Mouse (Mus musculus): ENCODE measurements around the gene Gsg1l. TPM values are rescaled to one million over a fixed set of nuclear protein-coding genes. Genes with fewer than 3 reads are reported as not detected.

The Gsg1l gene
- polyA plus RNA-seq, 1 experiment: 47.9 TPM

DNA sequence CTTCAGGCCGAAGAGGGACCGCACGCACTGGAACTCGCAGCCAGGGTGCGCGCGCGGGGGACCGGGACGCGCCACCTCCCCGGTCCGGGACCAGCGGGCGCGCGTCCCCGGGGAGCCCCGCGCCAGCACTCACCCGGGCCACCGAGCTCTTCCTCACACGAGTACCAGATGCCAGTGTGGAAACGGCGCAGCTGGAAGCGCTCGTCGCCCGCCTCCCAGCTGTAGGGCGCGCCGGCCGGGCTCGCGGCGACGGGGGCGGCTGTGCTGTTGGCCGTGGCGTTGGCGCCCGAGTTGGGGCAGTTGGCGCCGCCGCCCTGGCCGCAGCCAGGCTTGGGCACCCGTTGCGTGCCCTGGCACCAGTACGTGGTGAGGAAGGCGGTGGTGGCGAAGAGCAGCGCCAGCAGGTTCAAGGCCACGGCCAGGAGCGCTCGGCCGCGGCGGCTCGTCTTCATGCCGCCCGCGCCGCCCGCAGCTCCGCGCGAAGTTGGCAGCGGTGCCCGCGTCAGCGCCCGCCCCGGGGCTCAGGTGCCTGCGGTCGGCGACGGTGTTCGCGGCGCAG lies 405 bp downstream of the Gsg1l start:
- DNase-seq (ENCODE audit: extremely low spot score in 1 of 2, low spot score in 1 of 2): no peak

DNA sequence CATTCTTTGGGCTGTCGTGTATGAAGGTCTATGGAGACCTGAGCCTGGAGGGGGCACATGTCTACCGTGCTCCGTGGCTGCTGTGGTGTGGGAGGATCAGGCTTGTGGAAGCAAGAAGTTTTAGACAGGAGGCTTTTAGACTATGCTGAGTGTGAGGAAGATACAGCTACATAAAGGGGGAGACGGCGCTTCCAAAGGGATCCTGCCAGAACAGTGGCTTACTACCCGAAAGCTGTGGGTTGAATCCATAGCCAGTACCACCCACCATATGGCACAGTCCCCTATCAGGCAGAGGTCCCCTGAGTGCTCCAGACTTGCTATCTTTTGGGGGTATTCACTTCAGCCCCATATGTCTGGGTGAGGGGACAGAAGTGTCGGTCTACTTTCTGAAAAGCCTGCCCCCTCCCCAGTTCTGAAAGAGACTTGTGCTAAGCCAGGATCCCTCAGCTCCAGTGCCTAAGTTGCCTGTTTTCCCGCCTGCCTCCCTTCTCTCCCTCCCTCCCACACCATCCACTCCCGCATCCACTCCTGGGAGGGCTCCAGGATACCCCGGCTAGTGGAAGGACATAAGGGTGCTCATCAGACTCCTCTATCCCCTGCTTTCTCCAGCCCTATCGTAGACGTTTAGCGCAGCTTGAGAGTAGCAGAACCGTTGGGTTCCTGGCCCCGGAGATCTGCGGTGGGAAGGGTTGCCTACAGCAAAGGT lies 1.1 kb downstream of the Gsg1l start:
- peak in 1 of 2 experiments; percentile 55 for DNase-seq (ENCODE audit: extremely low spot score in 1 of 2, low spot score in 1 of 2)

- DNase-seq (ENCODE audit: extremely low spot score in 1 of 2, low spot score in 1 of 2): no peak
Observed at GRCm38 (mm10) chr7:126076935-126077334, 5.3 kb downstream of the Gsg1l start.

DNA sequence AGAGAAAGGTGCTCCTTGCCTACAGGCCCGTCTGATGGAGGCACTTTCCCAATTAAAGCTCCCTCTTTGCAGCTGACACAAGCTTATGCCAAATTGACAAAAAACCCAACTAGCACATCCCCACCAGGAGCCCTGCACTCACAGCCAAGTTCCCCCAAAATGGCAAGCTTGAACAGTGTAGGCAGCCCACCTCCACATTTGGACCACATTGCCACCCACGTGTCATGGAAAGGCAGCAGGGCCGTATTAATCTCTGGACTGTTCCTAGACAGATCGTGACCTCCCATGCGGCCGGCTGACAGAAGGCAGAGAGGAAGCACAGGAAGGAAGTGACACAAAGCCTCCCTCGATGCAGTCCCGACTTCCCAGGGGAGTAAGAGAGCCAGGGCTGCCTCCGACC lies 7.2 kb downstream of the Gsg1l start:
- DNase-seq (ENCODE audit: extremely low spot score in 1 of 2, low spot score in 1 of 2): no peak

GRCm38 (mm10) chr7:126070321-126070720 lies 11.9 kb downstream of the Gsg1l start:
- DNase-seq (ENCODE audit: extremely low spot score in 1 of 2, low spot score in 1 of 2): no peak

GRCm38 (mm10) chr7:126066777-126067176 lies 15.4 kb downstream of the Gsg1l start:
- peak in 1 of 2 experiments; percentile 79 for DNase-seq (ENCODE audit: extremely low spot score in 1 of 2, low spot score in 1 of 2)

DNA sequence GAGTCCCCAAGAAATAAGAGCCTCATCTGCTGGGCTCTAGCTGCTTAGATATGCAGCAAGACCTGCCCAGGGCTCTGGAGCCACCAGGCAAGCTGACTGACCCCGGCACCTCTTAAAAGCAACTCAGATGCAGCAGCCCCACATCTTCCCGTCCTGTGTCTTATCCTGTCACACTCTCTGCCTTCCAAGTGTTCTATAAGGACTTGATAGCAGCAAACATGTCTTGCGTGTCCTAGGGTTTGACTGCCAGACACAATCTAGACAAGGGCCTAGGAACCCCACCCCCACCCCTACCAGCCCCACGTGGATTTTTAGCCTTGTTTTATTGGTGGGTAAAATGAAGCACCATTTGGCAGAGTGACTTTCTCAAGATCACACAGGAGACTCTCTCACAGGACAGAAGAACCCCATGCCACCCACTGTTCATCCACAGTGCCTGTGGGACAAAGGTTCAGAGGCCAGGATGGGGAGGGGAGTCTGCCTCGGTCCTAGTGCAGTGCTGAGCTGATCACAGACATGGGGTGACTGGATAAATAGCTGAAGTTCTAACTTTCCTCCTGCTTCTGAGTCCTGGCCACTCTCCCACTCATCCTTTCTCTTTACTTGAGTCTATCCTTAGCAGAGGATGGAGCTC lies 16.9 kb downstream of the Gsg1l start:
- DNase-seq (ENCODE audit: extremely low spot score in 1 of 2, low spot score in 1 of 2): no peak

- DNase-seq (ENCODE audit: extremely low spot score in 1 of 2, low spot score in 1 of 2): no peak
Observed at GRCm38 (mm10) chr7:126062228-126062627, 20.0 kb downstream of the Gsg1l start.

DNA sequence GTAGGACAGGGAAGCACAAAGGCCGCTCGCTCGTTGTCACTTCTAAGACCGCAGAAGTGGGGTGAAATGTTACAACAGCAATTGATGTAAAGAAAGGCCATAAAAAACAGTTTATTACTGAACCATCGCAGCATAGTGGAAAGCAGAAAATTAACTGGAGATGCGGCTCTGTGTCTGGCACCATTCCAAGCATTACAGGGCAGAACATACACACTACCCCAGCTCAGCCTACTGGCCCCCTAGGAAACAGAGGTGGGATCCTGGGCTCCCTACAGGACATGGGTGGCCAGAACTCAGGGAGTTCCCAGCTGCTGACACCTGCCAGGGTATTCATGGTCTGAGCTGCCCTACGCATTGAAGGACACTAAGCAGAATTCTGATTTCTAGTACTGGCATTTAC lies 23.3 kb downstream of the Gsg1l start:
- no peak for DNase-seq (ENCODE audit: extremely low spot score in 1 of 2, low spot score in 1 of 2)

DNA sequence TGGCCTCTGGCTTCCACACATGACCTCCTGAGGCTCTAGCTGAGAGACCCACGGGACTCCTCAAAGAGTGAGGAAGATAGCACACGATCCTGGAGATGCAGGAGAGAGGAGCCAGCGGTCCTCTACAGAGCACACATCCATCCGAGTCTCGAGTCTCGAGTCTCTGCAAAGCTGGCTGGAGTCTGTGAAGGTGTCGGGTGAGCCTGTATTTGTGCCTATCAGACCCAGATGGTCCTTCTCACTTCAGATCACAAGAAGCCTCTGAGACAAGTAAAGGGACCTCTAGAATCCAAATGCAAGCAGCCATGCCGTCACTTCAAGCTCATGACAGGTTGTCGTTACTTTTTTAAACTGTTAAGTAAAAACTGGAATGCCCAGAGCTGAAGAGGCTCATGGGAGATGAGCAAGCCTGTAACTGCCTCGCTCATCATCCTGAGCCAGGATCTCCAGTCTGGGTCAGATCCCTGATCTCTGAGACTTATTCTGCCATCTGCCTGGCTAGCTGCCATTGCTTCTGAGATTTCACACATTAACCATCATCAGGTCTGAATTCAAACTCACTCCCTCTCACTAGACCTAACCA lies 24.8 kb downstream of the Gsg1l start:
- DNase-seq (ENCODE audit: extremely low spot score in 1 of 2, low spot score in 1 of 2): no peak

DNA sequence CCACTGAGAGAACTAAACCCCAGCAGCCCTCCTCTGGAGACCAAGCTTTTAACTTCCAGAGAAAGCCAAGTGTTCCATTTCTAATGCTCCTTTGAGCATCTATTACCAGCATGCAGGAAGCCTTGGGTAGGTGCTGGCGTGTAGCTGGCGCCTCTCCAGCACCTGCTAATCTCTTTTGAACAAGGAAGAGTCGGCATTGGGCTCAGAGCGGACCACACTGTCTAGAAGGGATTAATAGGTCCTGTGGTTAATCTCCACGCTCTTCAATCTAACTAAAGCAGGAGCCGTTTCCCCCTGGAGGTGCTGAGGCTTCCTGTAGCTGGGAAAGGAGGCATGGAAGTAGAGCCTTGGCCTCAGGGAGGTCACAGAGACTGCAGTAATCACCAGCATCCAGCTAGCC lies 27.6 kb downstream of the Gsg1l start:
- no peak for DNase-seq (ENCODE audit: extremely low spot score in 1 of 2, low spot score in 1 of 2)

DNA sequence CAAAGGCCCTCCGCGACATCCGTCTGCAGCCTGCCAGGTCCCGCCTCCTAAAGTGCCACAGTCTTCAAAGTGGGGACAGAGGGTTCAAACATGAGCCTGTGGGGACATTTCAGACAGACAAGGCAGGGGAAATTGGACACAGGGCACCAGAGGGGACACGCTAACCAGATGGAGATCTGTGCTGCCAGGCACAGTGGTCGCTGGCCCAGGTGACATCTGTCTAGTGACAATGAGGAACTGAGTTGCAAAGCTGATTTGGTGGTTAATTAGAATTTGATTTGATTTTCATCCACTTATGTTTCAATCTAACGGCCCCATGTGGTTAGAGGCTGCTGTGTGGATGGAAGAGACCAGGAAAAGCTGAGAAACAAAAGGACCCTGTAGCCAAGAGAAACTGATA lies 28.6 kb downstream of the Gsg1l start:
- no peak for DNase-seq (ENCODE audit: extremely low spot score in 1 of 2, low spot score in 1 of 2)

DNA sequence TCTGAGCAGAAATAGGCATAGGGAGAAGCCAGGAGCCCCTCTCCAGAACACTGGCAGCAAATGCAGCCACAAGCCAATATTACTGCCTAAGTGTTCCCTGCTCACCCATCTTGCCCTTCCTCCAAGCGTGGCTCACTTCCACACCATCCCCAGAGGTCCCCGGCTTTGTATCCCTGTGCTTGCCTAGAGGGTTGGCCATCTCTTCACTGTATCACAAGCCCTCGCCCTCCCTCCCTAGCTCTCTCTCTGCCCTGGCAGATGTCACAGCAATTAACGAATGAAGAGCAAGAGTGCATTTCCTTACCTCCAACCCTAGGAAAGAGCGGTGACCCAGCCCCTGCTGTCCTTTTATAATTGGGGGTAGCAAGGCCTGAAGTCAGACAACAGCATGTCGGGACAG lies 30.3 kb downstream of the Gsg1l start:
- DNase-seq (ENCODE audit: extremely low spot score in 1 of 2, low spot score in 1 of 2): no peak

GRCm38 (mm10) chr7:126045077-126045476 lies 37.1 kb downstream of the Gsg1l start:
- DNase-seq (ENCODE audit: extremely low spot score in 1 of 2, low spot score in 1 of 2): no peak

DNA sequence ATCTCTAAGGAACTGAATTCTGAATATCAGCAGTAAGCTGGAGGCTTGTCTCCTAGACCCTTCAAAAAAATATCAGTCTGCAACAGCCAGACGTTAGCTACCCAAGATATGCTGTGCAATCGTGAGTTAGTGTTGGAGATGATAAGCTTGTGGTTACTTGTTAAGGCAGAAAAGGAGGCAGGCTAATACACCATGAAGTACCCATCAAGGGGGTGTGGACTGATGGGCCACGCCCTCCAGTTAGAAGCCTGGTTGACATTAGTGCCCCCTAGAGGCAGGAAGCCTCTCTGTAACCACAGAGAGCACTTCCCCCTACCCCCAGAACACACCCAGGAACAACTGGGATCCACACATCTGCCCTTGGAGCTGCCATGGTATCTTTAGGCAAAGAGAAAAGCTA lies 39.9 kb downstream of the Gsg1l start:
- DNase-seq (ENCODE audit: extremely low spot score in 1 of 2, low spot score in 1 of 2): no peak

GRCm38 (mm10) chr7:126040794-126041526 lies 41.3 kb downstream of the Gsg1l start:
- peak; percentile 58 to 72 for DNase-seq (ENCODE audit: extremely low spot score in 1 of 2, low spot score in 1 of 2)

- DNase-seq (ENCODE audit: extremely low spot score in 1 of 2, low spot score in 1 of 2): no peak
Observed at GRCm38 (mm10) chr7:126039847-126040246, 42.4 kb downstream of the Gsg1l start.

DNA sequence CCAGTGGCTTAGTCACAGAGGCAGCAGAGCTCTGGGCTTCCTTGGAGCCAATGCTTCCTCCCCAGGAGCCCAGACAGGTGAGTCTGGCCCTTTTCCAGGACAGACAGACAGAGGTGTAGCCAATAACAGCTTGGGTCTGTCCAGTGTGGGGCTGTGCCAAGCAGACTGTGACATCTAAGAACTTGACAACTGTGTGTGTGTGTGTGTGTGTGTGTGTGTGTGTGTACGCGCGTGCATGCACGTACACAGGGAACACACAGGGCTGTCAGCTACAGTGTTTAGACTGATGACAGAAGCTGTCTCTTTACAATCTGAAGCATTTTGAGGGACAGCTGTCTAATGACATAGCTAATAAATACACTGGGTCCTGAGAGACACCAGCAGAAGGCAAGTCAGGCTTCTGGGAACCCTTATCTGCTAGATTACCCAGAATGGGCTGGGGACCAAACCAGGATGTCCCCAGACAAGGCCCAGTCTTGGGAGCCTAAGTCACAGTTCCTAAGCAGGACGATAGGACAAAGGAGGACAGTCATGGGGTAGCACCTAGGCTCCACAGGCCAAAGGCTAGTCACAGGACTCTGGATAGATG lies 42.9 kb downstream of the Gsg1l start:
- DNase-seq (ENCODE audit: extremely low spot score in 1 of 2, low spot score in 1 of 2): no peak

- peak in 1 of 2 experiments; percentile 57 for DNase-seq (ENCODE audit: extremely low spot score in 1 of 2, low spot score in 1 of 2)
Observed at GRCm38 (mm10) chr7:126038366-126039246, 43.6 kb downstream of the Gsg1l start.

DNA sequence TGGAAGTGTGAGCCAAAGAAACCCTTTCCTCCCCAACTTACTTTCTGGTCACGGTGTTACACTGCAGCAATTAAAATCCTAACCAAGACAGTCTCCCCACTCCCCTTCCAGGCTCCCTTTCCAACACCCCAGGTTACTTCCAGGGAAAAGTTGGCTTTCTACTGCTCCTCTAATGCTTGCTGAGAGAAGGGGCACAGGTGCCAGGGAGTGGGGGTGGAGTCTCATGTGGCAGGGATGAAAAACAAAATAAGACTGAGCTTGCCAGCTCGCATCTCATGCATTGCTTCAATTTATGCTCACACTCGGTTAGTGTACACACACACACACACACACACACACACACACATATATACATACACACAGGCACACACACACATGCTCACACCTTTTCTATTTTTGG lies 46.9 kb downstream of the Gsg1l start:
- no peak for DNase-seq (ENCODE audit: extremely low spot score in 1 of 2, low spot score in 1 of 2)
